Mouse (Mus musculus): Measurements from ENCODE around the gene Asrgl1. TPM values are rescaled to one million over a fixed set of nuclear protein-coding genes. Genes with fewer than 3 reads are reported as not detected.
A peak's percentile ranks its signal among the peaks of the same experiment; 100 is the strongest.
"Not testable (repeated sequence)": the region's sequence is repeated elsewhere in the genome, so short reads cannot be mapped to it uniquely, and the experiment has no call there.

Asrgl1 gene
- polyA plus RNA-seq (2015; fragmentation: Nextera tagmentation; extraction: Ambion mirVana): 31.7 and 39.8 TPM in 2 replicates

DNA sequence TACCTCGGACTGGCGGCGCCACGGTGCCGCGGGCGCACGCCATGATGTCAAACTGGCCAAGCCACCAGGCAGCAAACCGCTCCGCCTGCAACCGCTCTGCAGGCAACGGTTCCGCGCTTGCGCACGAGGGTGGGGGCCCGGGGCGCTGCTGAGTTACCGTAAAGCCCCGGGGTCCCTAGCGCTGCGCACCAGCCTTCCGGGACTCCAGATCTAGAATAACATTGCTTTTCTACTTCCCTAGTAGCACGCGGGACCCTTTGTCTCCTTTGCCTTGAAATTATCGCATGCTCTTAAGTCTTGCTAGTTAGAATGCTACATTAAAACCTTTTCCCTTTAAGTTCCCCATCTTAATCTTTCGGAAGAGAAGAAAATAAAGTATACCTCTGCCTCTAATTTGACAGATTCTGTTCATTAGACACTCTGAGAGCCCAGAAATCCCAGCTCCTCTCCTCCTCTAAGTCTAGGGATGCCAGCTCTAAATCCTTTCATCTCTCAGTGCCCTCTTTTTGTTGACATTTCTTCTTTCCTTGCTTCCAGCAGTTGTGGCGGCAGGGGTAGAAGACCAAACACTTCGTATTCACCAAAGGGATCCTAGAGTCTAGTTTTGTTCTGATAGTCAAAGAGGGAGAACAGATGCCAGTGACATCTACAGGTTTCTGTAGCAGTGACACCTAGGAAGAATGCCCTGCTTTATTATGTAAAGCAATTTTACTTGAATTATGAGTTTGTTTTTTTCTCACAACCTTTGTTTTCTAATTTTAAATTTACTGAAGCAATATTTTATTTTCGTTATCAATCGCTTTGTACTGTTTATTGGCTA lies at the start of gene Asrgl1:
TSS of gene Asrgl1 (minus strand) at position 125 of the 820 bp plus-strand sequence.
- H3K27ac ChIP-seq (ENCODE audit: low read length): peak within 1 kb of the TSS; percentile 62
- 10% methylated on average over 31 of the region's 31 CpGs for WGBS

DNA sequence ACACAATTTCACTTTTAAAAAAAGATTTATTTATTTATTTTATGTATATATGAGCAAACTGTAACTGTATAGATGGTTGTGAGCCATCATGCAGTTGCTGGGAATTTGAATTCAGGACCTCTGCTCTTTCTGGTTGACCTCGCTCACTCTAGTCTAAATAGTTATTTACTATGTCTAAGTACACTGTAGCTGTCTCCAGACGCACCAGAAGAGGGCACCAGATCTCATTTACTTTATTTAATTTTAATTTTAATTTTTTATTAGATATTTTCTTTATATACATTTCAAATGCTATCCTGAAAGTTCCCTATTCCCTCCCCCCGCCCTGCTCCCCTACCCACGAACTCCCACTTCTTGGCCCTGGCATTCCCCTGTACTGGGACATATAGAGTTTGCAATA lies 10.8 kb upstream of the Asrgl1 start:
- no peaks in the 10 kb centered on the region for H3K36me3 ChIP-seq (ENCODE audit: control insufficient read depth, insufficient read depth)
- H3K9ac ChIP-seq (replicated peaks; ENCODE audit: low read depth, low read length): no peak overlapping the region
- ATAC-seq: no peak
- H3K4me3 ChIP-seq (replicated peaks; ENCODE audit: low read length): no peak overlapping the region
- H3K4me2 ChIP-seq (ENCODE audit: low read length): no peak overlapping the region
- no peak overlapping the region for H3K27ac ChIP-seq (ENCODE audit: low read length)
- H3K4me1 ChIP-seq (replicated peaks; ENCODE audit: control insufficient read depth, insufficient read depth, low read length): 0 out of 2 replicates have a peak, but pooled peaks cover 2% of the 10 kb centered on the region
- H3K27me3 ChIP-seq (replicated peaks; ENCODE audit: control insufficient read depth, insufficient read depth, low read length): no peaks in the 10 kb centered on the region
- 76% methylated on average over 4 of the region's 4 CpGs for WGBS
- no peaks in the 10 kb centered on the region for H3K9me3 ChIP-seq (ENCODE audit: control insufficient read depth, low read length)

More for the DNA sequence above, at the start of gene Asrgl1:
- H3K4me1 ChIP-seq (replicated peaks; ENCODE audit: control insufficient read depth, insufficient read depth, low read length): peaks cover 12% of the 10 kb centered on the region
- H3K4me2 ChIP-seq (ENCODE audit: low read length): peak within 1 kb of the TSS; percentile 91
- peak; percentile 99 for ATAC-seq
- H3K4me3 ChIP-seq (replicated peaks; ENCODE audit: low read length): peak within 1 kb of the TSS; percentile 73
- H3K27me3 ChIP-seq (replicated peaks; ENCODE audit: control insufficient read depth, insufficient read depth, low read length): no peaks in the 10 kb centered on the region
- H3K9me3 ChIP-seq (ENCODE audit: control insufficient read depth, low read length): no peaks in the 10 kb centered on the region
- H3K9ac ChIP-seq (replicated peaks; ENCODE audit: low read depth, low read length): peak within 1 kb of the TSS; percentile 74
- H3K36me3 ChIP-seq (ENCODE audit: control insufficient read depth, insufficient read depth): no peaks in the 10 kb centered on the region

DNA sequence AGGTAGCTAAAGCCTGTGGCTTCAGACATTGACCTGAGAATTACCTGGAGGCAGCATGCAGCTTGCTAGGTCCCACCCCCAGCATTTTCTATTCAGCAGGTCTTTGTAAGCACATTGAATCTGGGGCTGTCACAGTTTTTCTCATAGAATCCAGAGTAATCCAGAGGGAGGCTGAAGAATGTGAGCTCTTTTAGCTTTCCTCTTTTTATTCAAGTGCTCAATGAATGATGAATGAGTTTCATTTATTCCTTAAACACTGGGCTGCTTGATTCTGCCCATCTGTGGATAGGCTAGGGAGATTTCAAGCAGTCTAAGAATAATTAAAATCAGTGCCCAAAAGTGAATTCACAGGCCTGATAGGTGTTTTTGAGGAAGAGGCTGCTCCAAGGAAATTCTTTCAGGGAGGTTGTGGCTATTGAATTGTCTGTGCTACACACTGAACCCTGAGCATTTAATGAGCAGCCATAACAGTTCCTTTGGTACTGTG lies 8.2 kb upstream of the Asrgl1 start:
- no peak overlapping the region for H3K4me2 ChIP-seq (ENCODE audit: low read length)
- H3K27ac ChIP-seq (ENCODE audit: low read length): peak overlapping the region; percentile 78
- H3K27me3 ChIP-seq (replicated peaks; ENCODE audit: control insufficient read depth, insufficient read depth, low read length): no peaks in the 10 kb centered on the region
- H3K9me3 ChIP-seq (ENCODE audit: control insufficient read depth, low read length): no peaks in the 10 kb centered on the region
- H3K36me3 ChIP-seq (ENCODE audit: control insufficient read depth, insufficient read depth): no peaks in the 10 kb centered on the region
- 0 out of 2 replicates have a peak, but pooled peaks cover 2% of the 10 kb centered on the region for H3K4me1 ChIP-seq (replicated peaks; ENCODE audit: control insufficient read depth, insufficient read depth, low read length)
- no peak overlapping the region for H3K9ac ChIP-seq (replicated peaks; ENCODE audit: low read depth, low read length)
- no peak overlapping the region for H3K4me3 ChIP-seq (replicated peaks; ENCODE audit: low read length)
- peak; percentile 91 for ATAC-seq

DNA sequence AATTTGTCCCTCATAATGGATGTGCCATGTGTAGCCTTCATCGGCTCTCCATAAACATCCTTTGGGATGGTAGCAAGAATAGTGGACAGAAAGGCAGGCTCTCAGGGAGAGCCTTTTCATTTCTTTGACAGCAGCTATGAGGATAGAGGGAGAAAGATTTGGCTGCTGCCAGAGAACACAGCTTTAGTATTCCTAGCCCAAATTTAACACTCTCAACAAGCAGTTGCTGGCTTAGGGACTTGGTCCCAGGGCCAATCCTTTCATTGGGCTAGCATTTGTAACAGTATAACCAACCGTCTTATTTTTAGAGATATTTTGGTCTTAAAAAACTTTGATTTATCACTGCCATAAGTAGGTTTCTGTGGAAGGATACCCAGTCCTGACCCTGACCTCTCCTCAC lies 7.8 kb upstream of the Asrgl1 start:
- H3K4me1 ChIP-seq (replicated peaks; ENCODE audit: control insufficient read depth, insufficient read depth, low read length): 0 out of 2 replicates have a peak, but pooled peaks cover 2% of the 10 kb centered on the region
- H3K9ac ChIP-seq (replicated peaks; ENCODE audit: low read depth, low read length): no peak overlapping the region
- H3K9me3 ChIP-seq (ENCODE audit: control insufficient read depth, low read length): no peaks in the 10 kb centered on the region
- no peak overlapping the region for H3K4me2 ChIP-seq (ENCODE audit: low read length)
- ATAC-seq: peak; percentile 85
- no peaks in the 10 kb centered on the region for H3K36me3 ChIP-seq (ENCODE audit: control insufficient read depth, insufficient read depth)
- WGBS: 32% methylated on average over 2 of the region's 2 CpGs
- H3K4me3 ChIP-seq (replicated peaks; ENCODE audit: low read length): no peak overlapping the region
- no peaks in the 10 kb centered on the region for H3K27me3 ChIP-seq (replicated peaks; ENCODE audit: control insufficient read depth, insufficient read depth, low read length)
- peak overlapping the region; percentile 78 for H3K27ac ChIP-seq (ENCODE audit: low read length)

DNA sequence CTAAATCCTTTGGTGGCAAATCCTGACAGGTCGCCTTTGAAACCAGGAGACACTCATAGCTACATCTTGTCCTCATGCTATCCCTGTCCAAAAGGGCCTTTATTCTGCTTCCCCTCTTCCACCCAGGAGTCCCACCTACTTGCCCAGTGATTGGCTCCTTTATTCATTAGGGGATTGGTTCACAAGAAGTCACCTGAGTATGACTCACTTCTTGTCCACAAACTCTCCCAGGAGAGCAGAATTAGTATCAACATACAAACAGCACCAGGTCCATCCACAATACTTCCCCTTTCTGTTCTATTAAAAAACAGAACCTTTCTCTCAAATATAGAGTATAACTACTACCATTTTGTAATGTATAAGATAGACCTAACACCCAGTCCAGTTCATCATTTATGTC lies 4.9 kb upstream of the Asrgl1 start:
- ATAC-seq; H3K4me2 ChIP-seq (ENCODE audit: low read length); H3K27me3 ChIP-seq (replicated peaks; ENCODE audit: control insufficient read depth, insufficient read depth, low read length); H3K9me3 ChIP-seq (ENCODE audit: control insufficient read depth, low read length); H3K36me3 ChIP-seq (ENCODE audit: control insufficient read depth, insufficient read depth); H3K4me1 ChIP-seq (replicated peaks; ENCODE audit: control insufficient read depth, insufficient read depth, low read length); H3K9ac ChIP-seq (replicated peaks; ENCODE audit: low read depth, low read length); H3K4me3 ChIP-seq (replicated peaks; ENCODE audit: low read length); H3K27ac ChIP-seq (ENCODE audit: low read length): not testable (repeated sequence)
- 60% methylated on average over 1 of the region's 1 CpGs for WGBS

DNA sequence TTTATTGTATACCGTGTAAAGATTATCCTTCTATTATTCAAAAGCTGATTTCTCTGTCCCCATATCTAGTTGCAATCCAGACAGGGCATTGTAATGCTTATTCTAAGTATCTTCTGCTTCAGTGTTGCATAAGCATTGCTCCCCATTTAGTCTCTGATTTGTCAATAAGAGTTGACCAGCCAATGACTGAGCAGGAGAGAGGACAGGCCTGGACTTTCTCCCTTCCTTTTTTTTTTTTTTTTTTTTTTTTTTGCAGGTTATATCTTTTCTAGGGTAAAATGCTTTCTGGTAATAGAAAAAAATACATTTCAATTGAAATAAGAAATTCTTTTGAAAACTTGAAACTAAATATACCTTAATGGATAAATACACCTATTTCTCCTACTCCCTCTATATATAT lies 1.7 kb upstream of the Asrgl1 start:
- WGBS: 95% methylated on average over 1 of the region's 1 CpGs
- no peak overlapping the region for H3K9ac ChIP-seq (replicated peaks; ENCODE audit: low read depth, low read length)
- no peaks in the 10 kb centered on the region for H3K36me3 ChIP-seq (ENCODE audit: control insufficient read depth, insufficient read depth)
- no peak for ATAC-seq
- H3K4me3 ChIP-seq (replicated peaks; ENCODE audit: low read length): no peak overlapping the region
- H3K4me1 ChIP-seq (replicated peaks; ENCODE audit: control insufficient read depth, insufficient read depth, low read length): peaks cover 12% of the 10 kb centered on the region
- no peaks in the 10 kb centered on the region for H3K27me3 ChIP-seq (replicated peaks; ENCODE audit: control insufficient read depth, insufficient read depth, low read length)
- no peak overlapping the region for H3K27ac ChIP-seq (ENCODE audit: low read length)
- H3K4me2 ChIP-seq (ENCODE audit: low read length): no peak overlapping the region
- no peaks in the 10 kb centered on the region for H3K9me3 ChIP-seq (ENCODE audit: control insufficient read depth, low read length)

DNA sequence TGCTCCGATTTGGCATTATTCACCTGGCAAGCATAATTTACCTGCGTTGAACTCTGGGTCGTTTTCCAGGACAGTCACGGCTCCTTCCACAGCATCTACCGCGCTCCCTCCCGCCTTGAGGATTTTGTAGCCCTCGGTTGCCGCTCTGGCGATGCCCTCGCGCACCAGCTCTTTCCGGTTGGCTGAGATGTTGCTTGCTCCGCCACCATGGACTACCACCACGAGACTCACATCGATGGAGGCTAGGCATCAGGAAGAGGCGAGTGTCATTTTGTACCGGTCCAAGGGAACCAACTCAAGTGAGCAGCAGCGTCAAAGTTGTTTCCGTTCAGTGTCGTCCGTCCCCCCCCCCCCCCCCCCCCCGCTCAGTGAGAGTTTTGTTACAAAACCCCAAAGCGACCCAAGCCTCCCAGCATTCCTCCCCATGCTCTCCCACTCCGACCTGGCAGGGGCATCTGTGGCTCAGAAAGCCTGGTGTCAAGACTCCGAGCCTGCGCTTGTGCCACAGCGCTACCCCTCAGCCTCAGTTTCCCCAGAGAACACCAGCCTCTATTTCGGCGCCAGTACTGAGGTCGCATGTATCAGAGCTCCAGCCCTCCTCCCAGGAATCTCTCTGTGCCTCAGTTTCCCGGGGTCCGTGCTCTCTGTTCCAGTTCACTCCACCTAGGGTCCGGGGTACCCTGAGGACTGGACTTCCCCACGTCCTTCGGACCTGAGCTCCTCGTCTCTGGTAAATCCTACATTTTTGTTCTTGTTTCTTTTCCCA lies 507 bp downstream of the Asrgl1 start:
- peaks cover 12% of the 10 kb centered on the region for H3K4me1 ChIP-seq (replicated peaks; ENCODE audit: control insufficient read depth, insufficient read depth, low read length)
- peak overlapping the region; percentile 62 for H3K27ac ChIP-seq (ENCODE audit: low read length)
- no peaks in the 10 kb centered on the region for H3K9me3 ChIP-seq (ENCODE audit: control insufficient read depth, low read length)
- peak; percentile 71 for ATAC-seq
- WGBS: 1% methylated on average over 32 of the region's 37 CpGs
- H3K27me3 ChIP-seq (replicated peaks; ENCODE audit: control insufficient read depth, insufficient read depth, low read length): no peaks in the 10 kb centered on the region
- no peaks in the 10 kb centered on the region for H3K36me3 ChIP-seq (ENCODE audit: control insufficient read depth, insufficient read depth)
- peak overlapping the region; percentile 73 for H3K4me3 ChIP-seq (replicated peaks; ENCODE audit: low read length)
- H3K9ac ChIP-seq (replicated peaks; ENCODE audit: low read depth, low read length): peak overlapping the region; percentile 74
- peak overlapping the region; percentile 91 for H3K4me2 ChIP-seq (ENCODE audit: low read length)

DNA sequence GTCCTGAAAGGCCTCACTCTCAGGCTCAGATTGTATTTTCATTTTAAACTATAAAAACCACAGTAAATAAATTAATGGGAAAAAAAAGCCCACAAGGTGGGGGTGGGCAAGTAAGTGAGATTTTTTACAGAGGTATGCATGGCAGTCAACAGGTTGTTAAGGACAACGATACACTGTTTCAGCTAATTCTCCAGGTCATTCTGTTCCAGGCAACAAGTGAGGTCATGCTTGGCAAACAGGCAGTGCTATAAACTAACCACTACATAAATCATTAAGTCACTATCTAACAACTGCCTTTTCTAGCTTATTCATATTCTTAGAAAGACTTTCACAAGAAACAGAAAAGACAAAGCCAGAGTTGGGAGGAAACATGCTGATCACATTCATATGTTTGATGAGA lies 5.4 kb downstream of the Asrgl1 start:
- Histone ChIP-seq H3K4me1 (replicated peaks; ENCODE audit: control insufficient read depth, insufficient read depth, low read length) (peaks cover 8% of the 10 kb centered on the region; the same call in 1 of the 2 replicates), H3K27ac (ENCODE audit: low read length) (no peak overlapping the region), H3K9me3 (ENCODE audit: control insufficient read depth, low read length) (no peaks in the 10 kb centered on the region), H3K27me3 (replicated peaks; ENCODE audit: control insufficient read depth, insufficient read depth, low read length) (no peaks in the 10 kb centered on the region), H3K4me2 (ENCODE audit: low read length) (no peak overlapping the region), H3K4me3 (replicated peaks; ENCODE audit: low read length) (no peak overlapping the region), H3K36me3 (ENCODE audit: control insufficient read depth, insufficient read depth) (peaks cover 2% of the 10 kb centered on the region; the same call in 1 of the 2 replicates), H3K9ac (replicated peaks; ENCODE audit: low read depth, low read length) (no peak overlapping the region)
- WGBS: 58% methylated on average over 1 of the region's 1 CpGs
- ATAC-seq: no peak

DNA sequence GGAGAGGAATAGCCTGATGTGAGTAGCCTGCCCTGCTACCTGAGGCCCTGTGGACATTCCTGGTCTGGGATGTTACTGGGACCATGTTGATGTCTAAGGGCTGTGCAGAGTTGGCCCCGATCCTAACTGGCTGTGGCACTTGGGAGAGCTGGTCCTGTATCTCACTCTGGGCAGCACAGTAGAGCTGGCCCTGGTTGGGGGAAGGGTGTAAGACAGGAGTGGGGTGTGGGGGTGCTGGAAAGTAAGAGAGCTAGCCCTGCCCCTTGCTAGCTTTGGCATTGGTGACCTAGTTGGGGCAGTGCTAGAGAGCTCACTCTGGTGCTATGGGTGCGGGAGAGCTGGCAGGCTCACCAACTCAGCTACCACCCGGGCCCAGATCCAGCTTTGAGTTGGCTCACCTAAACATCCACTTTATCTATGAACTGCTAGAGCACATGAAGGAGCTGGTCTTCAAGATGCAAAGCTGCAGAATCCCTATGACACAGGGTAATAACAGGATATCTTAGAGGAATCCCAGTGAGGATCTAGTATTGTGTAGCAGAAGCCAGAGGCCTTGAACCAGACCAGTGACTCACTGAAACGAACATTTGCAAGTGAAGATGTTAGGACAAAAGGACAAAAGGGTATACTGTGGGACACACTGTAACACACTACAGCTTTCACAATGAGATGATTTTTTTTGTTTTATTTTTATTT lies 6.8 kb downstream of the Asrgl1 start:
- no peak for ATAC-seq

More for the DNA sequence above, 6.8 kb downstream of the Asrgl1 start:
- H3K4me2 ChIP-seq (ENCODE audit: low read length): no peak overlapping the region
- H3K4me3 ChIP-seq (replicated peaks; ENCODE audit: low read length): no peak overlapping the region
- H3K9ac ChIP-seq (replicated peaks; ENCODE audit: low read depth, low read length): no peak overlapping the region
- peaks cover 2% of the 10 kb centered on the region; the same call in 1 of the 2 replicates for H3K4me1 ChIP-seq (replicated peaks; ENCODE audit: control insufficient read depth, insufficient read depth, low read length)
- H3K27ac ChIP-seq (ENCODE audit: low read length): no peak overlapping the region
- H3K9me3 ChIP-seq (ENCODE audit: control insufficient read depth, low read length): no peaks in the 10 kb centered on the region
- no peaks in the 10 kb centered on the region for H3K27me3 ChIP-seq (replicated peaks; ENCODE audit: control insufficient read depth, insufficient read depth, low read length)
- peaks cover 2% of the 10 kb centered on the region; the same call in 1 of the 2 replicates for H3K36me3 ChIP-seq (ENCODE audit: control insufficient read depth, insufficient read depth)
- 90% methylated on average over 4 of the region's 4 CpGs for WGBS
